Mouse (Mus musculus) lung, embryonic 14.5 days (tissue): ENCODE results near the gene Hsd11b2. TPM values are rescaled to one million over a fixed set of nuclear protein-coding genes. Genes with fewer than 3 reads are reported as not detected.
A peak's percentile ranks its signal among the peaks of the same experiment; 100 is the strongest.

Source experiments
- ATAC-seq: fragments of 200-750 bp; cut with Nextera tagmentation; 2 replicates; pipeline ENCODE4 v1.8.0; 2017; ENCODE audit warnings: mild to moderate bottlenecking, moderate TSS enrichment, moderate library complexity; ENCODE audit not compliant: insufficient read depth
- DNase-seq: peaks from one replicate; pipeline ENCODE4 v3.0.0-alpha.2; 2015
- H3K27ac ChIP-seq: fragments of 300-500 bp; sonication (generic); 2 replicates; pipeline ENCODE4 v1.5.1; 2014; ENCODE audit warnings: low read depth, mild to moderate bottlenecking, moderate library complexity
- H3K27me3 ChIP-seq: fragments of 300-500 bp; sonication (generic); 2 replicates; pipeline ENCODE4 v1.6.1; 2014; ENCODE audit warnings: low read length, control low read depth; ENCODE audit not compliant: insufficient read depth
- H3K36me3 ChIP-seq: fragments of 300-500 bp; sonication (generic); 2 replicates; pipeline ENCODE4 v1.6.1; 2014; ENCODE audit warnings: control low read depth; ENCODE audit not compliant: insufficient read depth
- H3K4me1 ChIP-seq: fragments of 300-500 bp; sonication (generic); 2 replicates; pipeline ENCODE4 v1.6.1; 2014; ENCODE audit warnings: antibody characterized with exemption, control low read depth; ENCODE audit not compliant: insufficient read depth
- H3K4me2 ChIP-seq: fragments of 300-500 bp; sonication (generic); 2 replicates; pipeline ENCODE4 v1.6.1; 2014; ENCODE audit warnings: mild to moderate bottlenecking
- H3K4me3 ChIP-seq: fragments of 300-500 bp; sonication (generic); 2 replicates; pipeline ENCODE4 v1.5.1; 2014; ENCODE audit warnings: low read depth, low read length
- H3K9ac ChIP-seq: fragments of 300-500 bp; sonication (generic); 2 replicates; pipeline ENCODE4 v1.6.1; 2014
- H3K9me3 ChIP-seq: fragments of 300-500 bp; sonication (generic); 2 replicates; pipeline ENCODE4 v1.6.1; 2016; ENCODE audit warnings: low read depth, low read length, control low read depth
- CTCF ChIP-seq: IDR thresholded peaks from 2 replicates; pipeline ENCODE4 v1.5.1; 2016; ENCODE audit warnings: antibody characterized with exemption, low read depth
- WGBS: fragments of 180-500 bp; shearing (Covaris S2); extraction: QIAGEN DNeasy Blood & Tissue Kit; methylation state at CpG from one replicate; pipeline ENCODE4 v1.1.7; 2014; 5-methylcytosine and 5-hydroxymethylcytosine counted together
- polyA plus RNA-seq: library from polyadenylated mRNA; unstranded; fragments of >200 nt; fragmentation: Nextera tagmentation; extraction: Ambion mirVana; gene quantifications from 2 replicates; pipeline ENCODE4 v1.2.1, GENCODE M21; 2014

Gene Hsd11b2
- polyA plus RNA-seq, 1 experiment from 2014 or later: 5.9 TPM

DNA sequence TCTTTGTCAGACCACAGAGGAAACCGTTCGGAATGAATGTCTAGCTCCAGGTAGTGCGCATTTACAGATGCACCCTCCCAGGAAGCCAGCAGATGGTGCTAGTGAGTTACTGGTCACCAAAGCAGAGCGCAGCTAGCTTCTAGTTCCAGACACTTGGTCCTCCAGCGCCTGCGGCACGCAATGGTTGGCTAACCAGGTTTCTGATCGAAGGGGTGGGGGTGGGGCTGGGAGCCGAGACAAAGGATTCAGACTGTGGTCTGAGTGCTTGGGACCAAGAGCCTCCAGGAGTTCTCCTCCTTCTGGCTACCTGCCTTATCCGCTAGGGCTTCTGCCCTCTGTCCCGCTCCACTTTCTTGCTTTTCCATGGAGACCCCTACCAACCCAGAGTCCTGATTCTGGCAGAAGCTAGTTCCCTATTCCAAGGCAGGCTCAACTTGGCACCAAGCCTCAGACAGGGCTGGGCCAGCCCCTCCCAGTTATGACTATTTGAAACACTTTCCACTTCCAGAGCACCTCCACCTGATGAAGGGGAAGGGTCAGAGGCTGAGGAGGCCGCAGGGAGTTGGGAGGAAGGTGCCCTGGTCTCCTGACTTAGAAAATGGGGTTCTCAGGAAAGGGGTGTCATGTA, 2.4 kb upstream of the Hsd11b2 start:
- no peak overlapping the region for H3K4me3 ChIP-seq

DNA sequence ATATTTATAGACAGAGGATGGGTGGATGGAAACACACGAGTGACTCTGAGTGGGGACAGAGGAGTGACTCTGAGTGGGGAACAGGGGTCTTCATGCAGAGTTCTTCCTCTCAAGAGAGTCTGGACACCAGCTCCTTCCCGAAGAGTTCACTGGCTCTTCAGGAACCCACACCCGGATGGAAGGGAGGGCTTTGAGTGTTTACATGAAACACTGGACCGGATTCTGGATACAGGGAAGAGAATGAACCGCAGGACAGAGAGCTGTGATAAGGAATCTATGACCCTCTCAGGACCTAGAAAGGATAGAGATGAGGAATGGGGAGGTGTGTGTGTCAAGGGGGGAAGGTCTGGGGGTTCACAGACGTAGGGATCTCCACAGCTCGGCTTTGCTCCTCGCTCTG, 1.2 kb upstream of the Hsd11b2 start:
- Histone ChIP-seq H3K4me2 (peak overlapping the region; percentile 99; the same call in 1 of the 2 replicates), H3K9me3 (no peaks in the 10 kb centered on the region), H3K9ac (no peak overlapping the region), H3K36me3 (peaks cover 3% of the 10 kb centered on the region; the same call in 1 of the 2 replicates), H3K27me3 (no peaks in the 10 kb centered on the region; the same call in 1 of the 2 replicates), H3K27ac (no peak overlapping the region), H3K4me1 (peaks cover 24% of the 10 kb centered on the region), H3K4me3 (no peak overlapping the region)
- ATAC-seq (no peak), DNase-seq (peak; percentile 60)
- WGBS: 19% methylated on average over 8 of the region's 8 CpGs
- no peak for TF ChIP-seq CTCF

More for the DNA sequence above, 2.4 kb upstream of the Hsd11b2 start:
- ATAC-seq (peak; percentile 60), DNase-seq (peak; percentile 93)
- Histone ChIP-seq H3K4me1 (peaks cover 21% of the 10 kb centered on the region), H3K27me3 (no peaks in the 10 kb centered on the region; the same call in 1 of the 2 replicates), H3K9ac (no peak overlapping the region), H3K9me3 (no peaks in the 10 kb centered on the region), H3K27ac (no peak overlapping the region), H3K36me3 (no peaks in the 10 kb centered on the region), H3K4me2 (peak overlapping the region; percentile 51)
- peak; percentile 95 for TF ChIP-seq CTCF
- WGBS: 12% methylated on average over 12 of the region's 12 CpGs

DNA sequence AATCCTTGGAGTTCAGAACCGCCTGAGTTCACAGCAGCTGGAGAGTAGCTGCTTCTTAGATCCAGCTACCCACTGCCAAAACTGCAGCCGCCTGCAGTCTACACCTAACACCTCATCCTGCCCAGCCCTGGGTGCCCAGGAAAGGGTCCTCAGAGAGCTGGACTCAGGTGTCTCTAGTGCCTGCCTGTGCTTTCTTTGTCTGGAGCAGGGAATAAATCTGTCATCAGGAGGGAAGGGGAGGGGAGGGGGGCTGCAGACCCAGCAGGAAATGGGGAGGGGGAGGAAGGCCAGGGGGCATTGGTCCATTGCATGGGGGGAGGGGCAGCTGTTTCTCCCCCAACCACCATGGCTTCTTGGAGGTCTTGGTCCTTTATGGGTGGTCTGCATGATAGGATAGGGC, 1.0 kb downstream of the Hsd11b2 start:
- peak; percentile 59 for DNase-seq
- no peak for TF ChIP-seq CTCF
- no peak for ATAC-seq
- H3K27me3 ChIP-seq: no peaks in the 10 kb centered on the region; the same call in 1 of the 2 replicates
- peak overlapping the region; percentile 64; the same call in 1 of the 2 replicates for H3K9ac ChIP-seq
- peak overlapping the region; percentile 99 for H3K4me2 ChIP-seq
- H3K36me3 ChIP-seq: peaks cover 15% of the 10 kb centered on the region; the same call in 1 of the 2 replicates
- H3K9me3 ChIP-seq: no peaks in the 10 kb centered on the region
- 2% methylated on average over 2 of the region's 2 CpGs for WGBS
- H3K4me1 ChIP-seq: peaks cover 24% of the 10 kb centered on the region
- H3K4me3 ChIP-seq: peak overlapping the region; percentile 59
- H3K27ac ChIP-seq: no peak overlapping the region

DNA sequence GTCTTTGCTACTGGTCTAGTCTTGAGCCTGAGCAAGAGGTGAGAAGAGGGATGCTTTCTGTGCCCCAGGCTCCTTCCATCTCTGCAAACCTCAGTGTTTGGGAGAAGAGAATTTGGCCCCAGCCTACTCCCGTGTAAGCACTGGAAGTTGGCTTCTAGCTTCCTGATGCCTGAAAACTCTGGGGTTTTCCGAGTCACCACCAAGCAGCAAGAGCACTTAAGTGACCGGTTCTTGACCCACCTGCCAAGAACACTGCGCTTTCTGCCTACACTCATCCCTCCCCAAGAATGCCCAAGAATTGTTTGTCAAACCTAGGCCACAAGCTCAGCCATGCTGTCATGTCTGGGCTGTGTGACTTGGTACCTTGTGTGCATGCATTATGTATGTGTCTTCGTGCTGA, 2.0 kb downstream of the Hsd11b2 start:
- no peak overlapping the region for H3K4me3 ChIP-seq
- no peaks in the 10 kb centered on the region for H3K9me3 ChIP-seq
- H3K27ac ChIP-seq: no peak overlapping the region; the same call in 1 of the 2 replicates
- peaks cover 24% of the 10 kb centered on the region for H3K4me1 ChIP-seq
- H3K4me2 ChIP-seq: peak overlapping the region; percentile 99
- 19% methylated on average over 5 of the region's 5 CpGs for WGBS
- TF ChIP-seq CTCF: no peak
- no peak overlapping the region; the same call in 1 of the 2 replicates for H3K9ac ChIP-seq
- DNase-seq: peak; percentile 5
- no peaks in the 10 kb centered on the region; the same call in 1 of the 2 replicates for H3K27me3 ChIP-seq
- ATAC-seq: no peak
- peaks cover 25% of the 10 kb centered on the region; the same call in 1 of the 2 replicates for H3K36me3 ChIP-seq

DNA sequence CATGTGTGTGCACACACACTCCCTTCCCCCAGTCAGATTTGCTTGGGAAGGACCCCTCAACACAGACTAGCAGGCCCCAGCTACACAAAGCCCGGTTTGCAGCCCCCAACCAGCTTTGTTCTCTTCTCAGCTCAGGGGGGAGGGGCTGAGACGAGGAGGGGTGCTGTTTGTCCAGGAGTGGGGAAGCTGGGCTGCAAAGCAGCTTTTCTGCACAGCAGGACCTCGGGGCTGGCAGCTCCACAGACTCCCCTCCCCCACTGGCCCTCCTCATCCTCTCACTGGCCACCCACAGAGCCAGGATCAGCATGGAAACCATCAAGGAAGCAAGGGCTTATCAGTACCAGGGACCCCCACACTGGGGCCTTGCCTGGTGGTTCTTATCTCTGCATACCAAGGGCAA, 2.5 kb downstream of the Hsd11b2 start:
- peak overlapping the region; percentile 99; the same call in 1 of the 2 replicates for H3K4me2 ChIP-seq
- no peak overlapping the region for H3K4me3 ChIP-seq
- DNase-seq (peak; percentile 21), ATAC-seq (no peak)
- H3K9ac ChIP-seq: no peak overlapping the region
- no peak overlapping the region; the same call in 1 of the 2 replicates for H3K27ac ChIP-seq
- H3K9me3 ChIP-seq: no peaks in the 10 kb centered on the region
- WGBS: 10% methylated on average over 3 of the region's 3 CpGs
- TF ChIP-seq CTCF: no peak
- H3K4me1 ChIP-seq: peaks cover 24% of the 10 kb centered on the region
- peaks cover 25% of the 10 kb centered on the region; the same call in 1 of the 2 replicates for H3K36me3 ChIP-seq
- H3K27me3 ChIP-seq: no peaks in the 10 kb centered on the region; the same call in 1 of the 2 replicates

DNA sequence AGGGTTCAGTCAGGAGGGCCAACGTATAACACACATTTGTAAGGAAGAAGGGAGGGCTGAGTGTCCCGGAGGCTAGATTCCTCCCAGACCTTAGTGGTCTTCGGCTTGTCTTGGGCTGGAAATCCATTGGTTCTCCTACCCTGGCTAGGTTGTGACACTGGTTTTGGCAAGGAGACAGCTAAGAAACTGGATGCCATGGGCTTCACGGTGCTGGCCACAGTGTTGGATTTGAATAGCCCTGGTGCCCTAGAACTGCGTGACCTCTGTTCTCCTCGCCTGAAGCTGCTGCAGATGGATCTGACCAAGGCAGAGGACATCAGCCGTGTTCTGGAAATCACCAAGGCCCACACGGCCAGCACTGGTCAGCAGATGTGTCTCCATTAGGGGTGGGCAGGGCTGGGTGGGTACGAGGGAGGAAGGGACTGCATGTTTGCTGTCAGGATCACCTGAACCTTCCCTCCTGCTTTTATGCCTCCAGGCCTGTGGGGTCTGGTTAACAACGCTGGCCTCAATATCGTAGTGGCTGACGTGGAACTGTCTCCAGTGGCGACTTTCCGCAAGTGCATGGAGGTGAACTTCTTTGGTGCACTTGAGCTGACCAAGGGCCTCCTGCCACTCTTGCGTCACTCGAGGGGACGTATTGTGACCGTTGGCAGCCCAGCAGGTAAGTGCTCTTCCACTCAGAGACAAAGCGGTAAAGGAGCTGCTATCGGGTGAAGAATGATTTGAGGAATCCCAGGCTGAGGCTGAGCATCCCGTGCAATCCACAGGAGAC, 3.6 kb downstream of the Hsd11b2 start:
- Histone ChIP-seq H3K27ac (no peak overlapping the region), H3K4me1 (peaks cover 24% of the 10 kb centered on the region), H3K9ac (no peak overlapping the region), H3K27me3 (no peaks in the 10 kb centered on the region; the same call in 1 of the 2 replicates), H3K4me2 (no peak overlapping the region), H3K9me3 (no peaks in the 10 kb centered on the region), H3K4me3 (no peak overlapping the region), H3K36me3 (peaks cover 29% of the 10 kb centered on the region; the same call in 1 of the 2 replicates)
- peak; percentile 39 for TF ChIP-seq CTCF
- no peak for DNase-seq
- WGBS: 59% methylated on average over 21 of the region's 21 CpGs
- ATAC-seq: no peak

DNA sequence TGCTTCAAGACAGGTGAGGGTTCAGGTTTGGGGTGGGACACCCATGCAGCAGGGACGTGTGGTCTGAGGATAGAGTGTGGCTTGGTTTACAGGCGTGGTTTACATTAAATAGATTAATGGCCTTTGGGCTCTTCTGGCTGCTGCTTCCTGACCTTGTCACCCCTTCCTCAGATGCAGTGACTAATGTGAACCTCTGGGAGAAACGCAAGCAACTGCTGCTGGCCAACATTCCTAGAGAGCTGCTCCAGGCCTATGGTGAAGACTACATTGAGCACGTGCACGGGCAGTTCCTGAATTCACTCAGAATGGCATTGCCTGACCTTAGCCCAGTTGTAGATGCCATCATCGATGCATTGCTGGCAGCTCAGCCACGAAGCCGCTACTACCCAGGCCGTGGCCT, 4.3 kb downstream of the Hsd11b2 start:
- peak; percentile 39 for DNase-seq
- Histone ChIP-seq H3K9me3 (no peaks in the 10 kb centered on the region), H3K4me2 (no peak overlapping the region), H3K9ac (no peak overlapping the region), H3K4me3 (no peak overlapping the region), H3K36me3 (peaks cover 29% of the 10 kb centered on the region; the same call in 1 of the 2 replicates), H3K4me1 (peaks cover 23% of the 10 kb centered on the region), H3K27me3 (no peaks in the 10 kb centered on the region), H3K27ac (no peak overlapping the region)
- ATAC-seq: no peak
- 35% methylated on average over 9 of the region's 9 CpGs for WGBS
- TF ChIP-seq CTCF: no peak
